Mouse (Mus musculus) liver, postnatal 0 days (tissue): ENCODE measurements around the gene Nfib.

Experiments used
- CTCF ChIP-seq: sonication (generic); IDR thresholded peaks from 2 replicates; pipeline ENCODE4 v1.5.1; 2016; ENCODE audit warnings: antibody characterized with exemption, low read depth
- EP300 ChIP-seq: IDR thresholded peaks from 2 replicates; pipeline ENCODE4 v1.6.1; 2016; ENCODE audit warnings: antibody characterized with exemption, low read depth, mild to moderate bottlenecking

DNA sequence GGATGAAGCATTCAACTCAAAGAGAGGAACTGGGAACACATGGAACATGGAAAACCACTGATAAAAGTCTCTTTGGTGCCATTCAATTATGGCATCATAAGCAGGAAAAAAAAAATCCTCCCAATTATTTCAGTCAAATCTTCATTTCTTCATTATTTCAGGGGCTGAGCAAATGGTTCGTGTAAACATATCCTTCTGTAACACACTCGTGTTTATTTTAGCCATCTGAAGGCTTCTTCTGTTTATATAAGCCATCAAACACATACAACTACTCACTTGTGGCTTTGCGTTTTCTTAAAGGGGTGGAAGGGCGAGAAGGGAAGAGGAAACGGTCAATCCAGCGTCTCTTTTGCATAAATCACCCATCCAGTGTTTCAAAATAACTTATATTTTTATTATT, 399.5 kb downstream of the Nfib start:
- TF ChIP-seq CTCF (no peak), EP300 (no peak)
